Mouse (Mus musculus) spleen, adult 2 months (tissue): Measurements from ENCODE around the gene Arl14ep. TPM values are rescaled to one million over a fixed set of nuclear protein-coding genes. Genes with fewer than 3 reads are reported as not detected.
A peak's percentile ranks its signal among the peaks of the same experiment; 100 is the strongest.
"Not testable (repeated sequence)": the region's sequence is repeated elsewhere in the genome, so short reads cannot be mapped to it uniquely, and the experiment has no call there.

Experiments
- DNase-seq, 2 experiments: peaks; one replicate each; pipeline versions ENCODE4 v3.0.0 to v3.0.0-alpha.2; 2012 to 2021; ENCODE audit warnings: low spot score in 2 of 2, low read depth in 1 of 2
- H3K27ac ChIP-seq: fragments of 200-500 bp; 2 replicates; pipeline ENCODE4 v1.5.1; 2012; ENCODE audit warnings: low read length, inconsistent platforms; ENCODE audit not compliant: insufficient read depth
- H3K27me3 ChIP-seq: fragments of 200-500 bp; 2 replicates; pipeline ENCODE4 v1.6.1; 2012; ENCODE audit warnings: mild to moderate bottlenecking, moderate library complexity, low read length, inconsistent platforms; ENCODE audit not compliant: control insufficient read depth, insufficient read depth
- H3K36me3 ChIP-seq: fragments of 200-500 bp; 2 replicates; pipeline ENCODE4 v1.6.1; 2012; ENCODE audit warnings: mild to moderate bottlenecking, low read length, inconsistent platforms; ENCODE audit not compliant: control insufficient read depth, insufficient read depth
- H3K4me1 ChIP-seq: fragments of 200-500 bp; 2 replicates; pipeline ENCODE4 v1.6.1; 2011; ENCODE audit warnings: inconsistent platforms; ENCODE audit not compliant: control insufficient read depth, insufficient read depth, insufficient read length
- H3K4me3 ChIP-seq: fragments of 200-500 bp; 2 replicates; pipeline ENCODE4 v1.5.1; 2011; ENCODE audit warnings: mild to moderate bottlenecking, inconsistent platforms; ENCODE audit not compliant: insufficient read depth, insufficient read length; ENCODE audit errors: extremely low read depth
- CTCF ChIP-seq: fragments of 200-500 bp; IDR thresholded peaks from 2 replicates; pipeline ENCODE4 v1.5.1; 2011; ENCODE audit warnings: mild to moderate bottlenecking, inconsistent platforms; ENCODE audit not compliant: insufficient read depth, insufficient read length, insufficient replicate concordance; ENCODE audit errors: extremely low read depth
- POLR2A ChIP-seq: fragments of 200-500 bp; IDR thresholded peaks from 2 replicates; pipeline ENCODE4 v1.6.1; 2011; ENCODE audit warnings: low read depth, low read length, inconsistent platforms
- WGBS: fragments of 180-500 bp; shearing (Covaris S2); methylation state at CpG from one replicate; pipeline ENCODE4 v1.1.7; 2018; 5-methylcytosine and 5-hydroxymethylcytosine counted together
- polyA plus RNA-seq: library from polyadenylated mRNA; depleted of rRNA; stranded (reverse); fragments of >200 nt; gene quantifications from 2 replicates; pipeline ENCODE4 v1.2.3, GENCODE M21; 2012; rRNA removed

Arl14ep gene
- 2.4 and 3.1 TPM in 2 replicates for polyA plus RNA-seq

DNA sequence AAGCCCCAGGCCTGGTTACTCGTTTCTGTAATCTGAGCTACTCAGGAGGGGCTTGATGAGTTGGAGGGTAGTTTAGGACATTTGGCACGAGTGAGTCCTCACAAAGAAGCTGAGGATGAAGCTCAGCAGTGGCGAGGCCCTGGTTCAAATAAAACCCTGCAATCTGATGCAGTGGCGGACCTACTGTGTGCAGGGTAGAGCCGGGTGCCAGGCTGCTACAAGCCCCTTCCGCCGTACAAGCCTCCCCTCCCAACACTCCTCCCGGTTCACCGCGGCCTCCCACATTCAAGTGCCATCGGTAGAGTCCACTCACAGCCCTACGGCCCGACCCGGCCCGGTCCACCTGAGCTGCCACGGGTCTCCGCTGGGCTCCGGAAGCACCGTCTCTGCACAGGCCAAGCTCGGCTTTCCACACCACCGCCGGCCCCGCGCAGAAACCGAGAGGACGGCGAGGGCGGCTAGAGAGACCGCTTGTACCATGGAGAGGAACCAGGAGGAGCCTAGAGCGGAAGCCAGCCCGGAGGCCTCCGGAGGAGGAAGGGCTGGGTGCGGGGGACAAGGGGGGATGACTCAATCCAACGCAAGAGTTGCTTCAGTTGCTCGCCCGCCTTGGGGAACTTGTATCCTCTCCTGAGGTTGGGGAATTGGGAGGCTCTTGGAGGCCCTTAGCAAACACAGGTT lies at the start of gene Arl14ep:
TSS of gene Arl14ep (minus strand) at position 466 of the 681 bp plus-strand sequence.
- Histone ChIP-seq H3K4me1 (no peaks in the 10 kb centered on the region; the same call in 1 of the 2 replicates), H3K36me3 (no peaks in the 10 kb centered on the region; the same call in 1 of the 2 replicates), H3K4me3 (peak within 1 kb of the TSS; percentile 92), H3K27ac (peak within 1 kb of the TSS; percentile 43; the same call in 1 of the 2 replicates), H3K27me3 (no peaks in the 10 kb centered on the region)
- peak; percentile 59 to 70 for DNase-seq
- WGBS, result 2% methylated on average over 36 of the region's 36 CpGs
- TF ChIP-seq CTCF, result no peak
- TF ChIP-seq POLR2A, result peak; percentile 31

DNA sequence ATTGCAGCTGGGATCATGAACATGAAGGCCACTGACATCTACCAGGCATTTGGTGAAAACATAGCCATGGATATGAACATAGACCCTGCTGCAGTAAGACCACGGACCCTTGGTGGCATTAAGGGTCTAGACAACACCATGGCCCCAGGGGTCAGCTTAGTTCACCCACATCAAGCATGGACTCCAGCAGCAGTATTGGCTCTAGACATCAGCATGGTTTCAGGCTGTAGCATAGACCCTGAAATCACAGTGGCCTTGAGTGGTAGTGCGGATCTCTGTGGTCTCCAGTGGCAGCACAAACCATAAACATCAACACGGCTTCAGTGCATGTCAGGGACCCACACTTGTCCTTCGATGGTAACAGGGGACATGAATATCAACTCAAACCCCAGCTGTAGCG lies 48.5 kb upstream of the Arl14ep start:
- no peak for TF ChIP-seq CTCF
- TF ChIP-seq POLR2A, result no peak
- whole genome bisulfite sequencing, result 93% methylated on average over 5 of the region's 5 CpGs
- no peak for DNase-seq
- no peak overlapping the region for H3K4me3 ChIP-seq
- no peaks in the 10 kb centered on the region for H3K27me3 ChIP-seq
- H3K4me1 ChIP-seq, result no peaks in the 10 kb centered on the region
- no peaks in the 10 kb centered on the region for H3K36me3 ChIP-seq
- no peak overlapping the region for H3K27ac ChIP-seq

GRCm38 (mm10) chr2:107019331-107019730 lies 45.1 kb upstream of the Arl14ep start:
- Histone ChIP-seq H3K4me3 (no peak overlapping the region), H3K27me3 (no peaks in the 10 kb centered on the region), H3K27ac (no peak overlapping the region), H3K4me1 (no peaks in the 10 kb centered on the region), H3K36me3 (no peaks in the 10 kb centered on the region)
- DNase-seq, result no peak
- TF ChIP-seq POLR2A (no peak), CTCF (no peak)
- 84% methylated on average over 2 of the region's 2 CpGs for WGBS

DNA sequence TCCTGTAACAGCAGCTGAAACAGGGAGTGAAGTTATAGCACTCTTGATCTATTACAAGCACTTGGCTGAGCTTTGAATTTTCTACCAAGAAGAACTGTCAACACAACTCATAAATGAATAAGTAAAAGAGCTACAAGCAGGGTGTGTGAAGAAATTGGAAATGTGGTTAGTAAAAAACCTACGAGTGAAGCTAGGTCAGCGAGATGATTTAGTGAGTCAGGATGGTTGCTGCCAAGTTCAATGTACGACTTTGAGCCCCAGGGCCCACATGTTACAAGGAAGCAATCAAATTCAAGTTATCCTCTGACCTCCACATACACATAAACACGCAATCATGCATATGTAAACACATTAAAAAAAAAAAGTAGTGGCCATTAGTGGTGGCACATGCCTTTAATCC lies 38.9 kb upstream of the Arl14ep start:
- no peak for DNase-seq
- no peak overlapping the region for H3K4me3 ChIP-seq
- H3K27ac ChIP-seq, result no peak overlapping the region
- no peaks in the 10 kb centered on the region for H3K36me3 ChIP-seq
- H3K27me3 ChIP-seq, result no peaks in the 10 kb centered on the region
- no peaks in the 10 kb centered on the region; the same call in 1 of the 2 replicates for H3K4me1 ChIP-seq
- 77% methylated on average over 4 of the region's 4 CpGs for WGBS
- no peak for TF ChIP-seq CTCF
- no peak for TF ChIP-seq POLR2A

DNA sequence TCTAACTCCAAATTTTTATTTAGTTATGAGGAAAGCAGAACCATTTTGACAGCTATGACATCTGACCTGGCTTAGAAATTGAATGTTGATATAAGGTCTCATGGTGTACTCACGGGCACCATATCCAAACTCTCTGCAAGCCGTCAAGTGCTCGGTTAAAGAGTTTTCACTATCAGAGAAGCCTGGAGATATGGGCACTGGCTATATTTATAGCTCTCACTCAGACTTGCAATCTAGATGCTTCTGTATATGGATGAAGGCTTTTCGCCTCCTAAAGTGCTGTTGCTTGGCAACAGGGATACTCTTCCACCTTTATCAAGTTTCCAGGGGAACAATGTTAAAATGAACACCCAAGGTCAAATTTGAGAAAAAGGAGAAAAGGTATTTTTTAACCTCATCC lies 38.1 kb upstream of the Arl14ep start:
- no peak for DNase-seq
- H3K4me1 ChIP-seq, result no peaks in the 10 kb centered on the region; the same call in 1 of the 2 replicates
- TF ChIP-seq POLR2A (no peak), CTCF (no peak)
- no peak overlapping the region for H3K4me3 ChIP-seq
- no peaks in the 10 kb centered on the region for H3K36me3 ChIP-seq
- H3K27me3 ChIP-seq, result no peaks in the 10 kb centered on the region
- no peak overlapping the region for H3K27ac ChIP-seq
- WGBS, result 90% methylated on average over 4 of the region's 4 CpGs

DNA sequence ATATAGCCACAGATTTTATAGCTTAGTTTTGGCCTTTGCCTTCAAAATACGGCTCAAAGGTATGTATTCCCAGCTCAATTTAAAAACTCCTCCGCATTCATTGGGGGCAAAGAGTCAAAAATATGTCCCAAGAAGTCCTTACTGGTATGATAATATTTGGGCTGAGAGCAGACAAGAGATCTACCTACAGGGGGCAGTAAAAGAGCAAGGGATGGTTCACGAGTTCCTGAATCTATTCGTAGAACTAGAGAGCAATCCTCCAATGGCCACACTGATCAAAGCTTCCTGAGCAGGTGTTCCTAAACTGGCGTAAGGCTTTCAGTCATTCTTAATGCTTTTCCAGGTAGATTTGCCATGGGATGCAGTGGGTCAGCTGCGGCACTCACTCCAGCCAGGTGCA lies 35.9 kb upstream of the Arl14ep start:
- Histone ChIP-seq H3K36me3 (no peaks in the 10 kb centered on the region), H3K4me3 (no peak overlapping the region), H3K27me3 (no peaks in the 10 kb centered on the region), H3K4me1 (no peaks in the 10 kb centered on the region; the same call in 1 of the 2 replicates), H3K27ac (no peak overlapping the region)
- TF ChIP-seq CTCF, result no peak
- TF ChIP-seq POLR2A, result no peak
- 80% methylated on average over 6 of the region's 6 CpGs for WGBS
- DNase-seq, result no peak

GRCm38 (mm10) chr2:107006378-107006777 lies 32.2 kb upstream of the Arl14ep start:
- WGBS, result 79% methylated on average over 3 of the region's 3 CpGs

GRCm38 (mm10) chr2:107005876-107006275 lies 31.7 kb upstream of the Arl14ep start:
- H3K4me3 ChIP-seq, H3K4me1 ChIP-seq, DNase-seq, H3K27ac ChIP-seq, H3K27me3 ChIP-seq, H3K36me3 ChIP-seq: not testable (repeated sequence)
- WGBS, result 71% methylated on average over 4 of the region's 4 CpGs

More at GRCm38 (mm10) chr2:107006378-107006777, 32.2 kb upstream of the Arl14ep start:
- Histone ChIP-seq H3K27me3 (no peaks in the 10 kb centered on the region), H3K4me1 (no peaks in the 10 kb centered on the region), H3K4me3 (no peak overlapping the region), H3K27ac (no peak overlapping the region), H3K36me3 (no peaks in the 10 kb centered on the region)
- DNase-seq, result no peak
- no peak for TF ChIP-seq POLR2A
- TF ChIP-seq CTCF, result no peak
